ENCODE assay signal across 11 mouse cellular contexts in the genomic region with DNA sequence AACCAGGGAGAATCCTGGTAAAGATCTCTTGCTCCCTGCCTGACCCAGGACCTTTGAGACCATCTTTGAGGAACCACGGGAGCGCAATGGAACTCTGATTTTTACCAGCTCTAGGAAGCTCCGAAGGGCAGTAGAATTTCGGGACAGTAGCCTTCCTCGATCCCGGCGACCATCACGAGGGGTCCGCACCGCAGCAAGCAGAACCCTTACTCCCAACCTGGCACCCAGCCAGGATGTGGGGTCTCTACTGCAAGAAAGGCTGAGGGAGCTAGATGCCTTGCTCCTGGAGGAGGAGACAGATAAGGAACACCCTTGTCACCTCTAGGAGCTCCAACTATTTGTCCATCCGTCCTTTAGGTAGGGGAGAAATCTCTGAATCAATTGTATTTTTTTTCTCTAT. TPM values are rescaled to one million over a fixed set of nuclear protein-coding genes. Genes with fewer than 3 reads are reported as not detected.
A peak's percentile ranks its signal among the peaks of the same experiment; 100 is the strongest.
DNase-seq lines count a peak whose midpoint lies in the region; ATAC-seq and TF ChIP-seq lines count a peak whose summit lies in the region.
"Had no signal": no experiment of that assay in that cellular context is flagged by ENCODE, and none has a peak within 500 bp of the region (broad histone marks: within the 10 kb centered on the region; RNA-seq: fewer than 3 reads in every experiment).

No protein-coding gene starts in this region.

- WGBS in heart, embryonic 11.5 days (ENCODE audit: insufficient replicate concordance): 91% methylated on average over 11 of the region's 11 CpGs
- WGBS in limb, embryonic 15.5 days: 95% methylated on average over 11 of the region's 11 CpGs
- 95% methylated on average over 11 of the region's 11 CpGs for WGBS in midbrain, postnatal 0 days

- DNase-seq in heart, postnatal 4 days: peak; percentile 27
- DNase-seq in right cerebral cortex, postnatal 10 days (ENCODE audit: low spot score in 2 of 2): peak; percentile 59 to 63
- DNase-seq in right cerebral cortex, adult 18-20 months: no peak
- no peak for DNase-seq in midbrain, postnatal 0 days (ENCODE audit: low spot score)
- DNase-seq: heart, postnatal 36 days had no signal

- TF ChIP-seq CTCF in midbrain, postnatal 0 days (IDR thresholded peaks at IDR 0.05): no peak

- H3K27ac ChIP-seq in heart, embryonic 11.5 days (ENCODE audit: low read depth, low read length): no peak overlapping the region
- peak overlapping the region; percentile 22; the same call in 1 of the 2 replicates for H3K27ac ChIP-seq in limb, embryonic 15.5 days
- H3K27ac ChIP-seq in midbrain, postnatal 0 days (ENCODE audit: low read depth, low read length): no peak overlapping the region

- H3K4me3 ChIP-seq in heart, embryonic 11.5 days (ENCODE audit: low read depth, low read length): no peak overlapping the region
- no peak overlapping the region for H3K4me3 ChIP-seq in limb, embryonic 15.5 days
- H3K4me3 ChIP-seq in midbrain, postnatal 0 days (ENCODE audit: low read depth, low read length): no peak overlapping the region

- peaks cover 22% of the 10 kb centered on the region for H3K4me1 ChIP-seq in heart, embryonic 11.5 days (ENCODE audit: control insufficient read depth, insufficient read depth, low read length)
- H3K4me1 ChIP-seq in limb, embryonic 15.5 days: peaks cover 35% of the 10 kb centered on the region
- H3K4me1 ChIP-seq in midbrain, postnatal 0 days (ENCODE audit: insufficient read depth, low read length): peaks cover 9% of the 10 kb centered on the region; the same call in 1 of the 2 replicates

- ATAC-seq in heart, embryonic 11.5 days (replicated peaks; ENCODE audit: insufficient number of reproducible peaks, low FRiP score, low TSS enrichment): no peak
- no peak for ATAC-seq in limb, embryonic 15.5 days (ENCODE audit: insufficient number of reproducible peaks, low FRiP score, low TSS enrichment, low read depth)
- ATAC-seq in erythroid progenitor cell, adult 5-6 weeks (replicated peaks; ENCODE audit: low FRiP score, poor library complexity, severe bottlenecking): no peak
- no peak for ATAC-seq in midbrain, postnatal 0 days (ENCODE audit: low FRiP score)
- ATAC-seq: forebrain, embryonic 16.5 days; intestine, embryonic 15.5 days had no signal

- no peaks in the 10 kb centered on the region for H3K27me3 ChIP-seq in heart, embryonic 11.5 days (ENCODE audit: control insufficient read depth, insufficient read depth, low read length)
- H3K27me3 ChIP-seq in limb, embryonic 15.5 days: no peaks in the 10 kb centered on the region
- H3K27me3 ChIP-seq in midbrain, postnatal 0 days (ENCODE audit: insufficient read depth, low read length): no peaks in the 10 kb centered on the region
- H3K27me3 ChIP-seq: embryonic facial prominence, embryonic 13.5 days; intestine, embryonic 15.5 days had no signal

- no peaks in the 10 kb centered on the region for H3K9me3 ChIP-seq in heart, embryonic 11.5 days (replicated peaks; ENCODE audit: control insufficient read depth, low read length)
- H3K9me3 ChIP-seq in limb, embryonic 15.5 days: no peaks in the 10 kb centered on the region
- H3K9me3 ChIP-seq in midbrain, postnatal 0 days (ENCODE audit: low read length): no peaks in the 10 kb centered on the region
- H3K9me3 ChIP-seq: embryonic facial prominence, embryonic 13.5 days; intestine, embryonic 15.5 days had no signal

- no peak overlapping the region for H3K4me2 ChIP-seq in heart, embryonic 11.5 days
- no peak overlapping the region for H3K4me2 ChIP-seq in limb, embryonic 15.5 days
- H3K4me2 ChIP-seq in midbrain, postnatal 0 days (ENCODE audit: low read depth, low read length, poor library complexity, severe bottlenecking): no peak overlapping the region

- peaks cover 34% of the 10 kb centered on the region for H3K36me3 ChIP-seq in heart, embryonic 11.5 days (ENCODE audit: control insufficient read depth, insufficient read depth, low read length)
- H3K36me3 ChIP-seq in limb, embryonic 15.5 days: peaks cover 39% of the 10 kb centered on the region
- H3K36me3 ChIP-seq in midbrain, postnatal 0 days (ENCODE audit: insufficient read depth, low read length): peaks cover 34% of the 10 kb centered on the region

- H3K9ac ChIP-seq in heart, embryonic 11.5 days (ENCODE audit: low read depth, low read length): no peak overlapping the region
- no peak overlapping the region for H3K9ac ChIP-seq in limb, embryonic 15.5 days
- H3K9ac ChIP-seq in midbrain, postnatal 0 days (replicated peaks; ENCODE audit: low read length, poor library complexity, severe bottlenecking): no peak overlapping the region
- H3K9ac ChIP-seq: intestine, embryonic 15.5 days had no signal

RNA-seq across cellular contexts. Expression of a gene that starts 2.7 kb away (rescaled TPM):
- total RNA-seq in heart, postnatal 4 days (2021): 10 to 100 TPM; 37.4 to 38.0 TPM
- 9.9 and 11.1 TPM in 2 replicates for polyA plus RNA-seq in heart, embryonic 11.5 days (2014; fragmentation: Nextera tagmentation; extraction: Ambion mirVana)
- 13.7 and 16.0 TPM in 2 replicates for polyA plus RNA-seq in limb, embryonic 15.5 days (2015; fragmentation: Nextera tagmentation; extraction: Ambion mirVana)
- total RNA-seq in erythroid progenitor cell, adult 5-6 weeks (2015; ENCODE audit: low replicate concordance): 103 and 125 TPM in 2 replicates
- total RNA-seq in erythroid progenitor cell, adult 5-6 weeks (2017; ENCODE audit: low replicate concordance): 28.1 and 32.7 TPM in 2 replicates
- total RNA-seq in midbrain, postnatal 0 days (2014; rRNA removed): 41.0 and 44.8 TPM in 2 replicates
- polyA plus RNA-seq in midbrain, postnatal 0 days (2015; fragmentation: Nextera tagmentation; extraction: Ambion mirVana): 9.6 and 11.8 TPM in 2 replicates

RNA-seq across cellular contexts. Expression of a gene that starts 16.9 kb away (rescaled TPM):
- total RNA-seq in heart, postnatal 4 days (2021): 10 to 100 TPM; 28.0 to 28.9 TPM
- polyA plus RNA-seq in heart, embryonic 11.5 days (2014; fragmentation: Nextera tagmentation; extraction: Ambion mirVana): 39.7 and 41.1 TPM in 2 replicates
- polyA plus RNA-seq in limb, embryonic 15.5 days (2015; fragmentation: Nextera tagmentation; extraction: Ambion mirVana): 37.4 and 45.2 TPM in 2 replicates
- 147 and 172 TPM in 2 replicates for total RNA-seq in erythroid progenitor cell, adult 5-6 weeks (2015; ENCODE audit: low replicate concordance)
- total RNA-seq in erythroid progenitor cell, adult 5-6 weeks (2017; ENCODE audit: low replicate concordance): 31.9 and 84.3 TPM in 2 replicates
- total RNA-seq in midbrain, postnatal 0 days (2014; rRNA removed): 36.2 and 38.7 TPM in 2 replicates
- polyA plus RNA-seq in midbrain, postnatal 0 days (2015; fragmentation: Nextera tagmentation; extraction: Ambion mirVana): 28.2 and 28.3 TPM in 2 replicates

RNA-seq across cellular contexts. Expression of a gene that starts 27.4 kb away (rescaled TPM):
- total RNA-seq in heart, postnatal 4 days (2021): 1 to 10 TPM; 3.9 to 4.8 TPM
- polyA plus RNA-seq in heart, embryonic 11.5 days (2014; fragmentation: Nextera tagmentation; extraction: Ambion mirVana): 5.3 and 5.8 TPM in 2 replicates
- polyA plus RNA-seq in limb, embryonic 15.5 days (2015; fragmentation: Nextera tagmentation; extraction: Ambion mirVana): 9.4 and 9.8 TPM in 2 replicates
- total RNA-seq in erythroid progenitor cell, adult 5-6 weeks (2015; ENCODE audit: low replicate concordance): 3.2 and 3.8 TPM in 2 replicates
- total RNA-seq in erythroid progenitor cell, adult 5-6 weeks (2017; ENCODE audit: low replicate concordance): 3.1 and 6.1 TPM in 2 replicates
- total RNA-seq in midbrain, postnatal 0 days (2014; rRNA removed): 7.7 and 11.0 TPM in 2 replicates
- polyA plus RNA-seq in midbrain, postnatal 0 days (2015; fragmentation: Nextera tagmentation; extraction: Ambion mirVana): 7.3 and 8.0 TPM in 2 replicates

RNA-seq across cellular contexts. Expression of a gene that starts 35.4 kb away (rescaled TPM):
- total RNA-seq in heart, postnatal 4 days (2021): 10 to 100 TPM; 78.7 to 80.5 TPM
- 36.8 and 46.6 TPM in 2 replicates for polyA plus RNA-seq in heart, embryonic 11.5 days (2014; fragmentation: Nextera tagmentation; extraction: Ambion mirVana)
- polyA plus RNA-seq in limb, embryonic 15.5 days (2015; fragmentation: Nextera tagmentation; extraction: Ambion mirVana): 37.6 and 40.0 TPM in 2 replicates
- total RNA-seq in erythroid progenitor cell, adult 5-6 weeks (2015; ENCODE audit: low replicate concordance): 80.4 and 99.3 TPM in 2 replicates
- 77.0 and 90.5 TPM in 2 replicates for total RNA-seq in erythroid progenitor cell, adult 5-6 weeks (2017; ENCODE audit: low replicate concordance)
- total RNA-seq in midbrain, postnatal 0 days (2014; rRNA removed): 31.7 and 50.8 TPM in 2 replicates
- 25.9 and 30.4 TPM in 2 replicates for polyA plus RNA-seq in midbrain, postnatal 0 days (2015; fragmentation: Nextera tagmentation; extraction: Ambion mirVana)

RNA-seq across cellular contexts. Expression of a gene that starts 43.0 kb away (rescaled TPM):
- 10 to 100 TPM; 16.5 to 17.1 TPM for total RNA-seq in heart, postnatal 4 days (2021)
- polyA plus RNA-seq in heart, embryonic 11.5 days (2014; fragmentation: Nextera tagmentation; extraction: Ambion mirVana): 9.8 and 12.6 TPM in 2 replicates
- 12.3 and 13.1 TPM in 2 replicates for polyA plus RNA-seq in limb, embryonic 15.5 days (2015; fragmentation: Nextera tagmentation; extraction: Ambion mirVana)
- 58.7 and 63.1 TPM in 2 replicates for total RNA-seq in erythroid progenitor cell, adult 5-6 weeks (2015; ENCODE audit: low replicate concordance)
- total RNA-seq in erythroid progenitor cell, adult 5-6 weeks (2017; ENCODE audit: low replicate concordance): 25.4 and 45.8 TPM in 2 replicates
- 19.6 and 32.1 TPM in 2 replicates for total RNA-seq in midbrain, postnatal 0 days (2014; rRNA removed)
- polyA plus RNA-seq in midbrain, postnatal 0 days (2015; fragmentation: Nextera tagmentation; extraction: Ambion mirVana): 9.0 and 11.4 TPM in 2 replicates

Comparison
In these comparisons a context has a peak if more than half of its experiments do, and no peak if none do; other contexts are left out.
1. DNase-seq: peak in heart, postnatal 4 days (single experiment) and right cerebral cortex, postnatal 10 days (2 of 2); none in right cerebral cortex, adult 18-20 months (single experiment) and midbrain, postnatal 0 days (single experiment).